Mouse (Mus musculus) adrenal gland, adult 18-20 months (tissue): ENCODE data around the gene Cradd. TPM values are rescaled to one million over a fixed set of nuclear protein-coding genes. Genes with fewer than 3 reads are reported as not detected.

Source experiments
- DNase-seq, 2 experiments: peaks; one replicate each; pipeline ENCODE4 v3.0.0; 2021 to 2022; ENCODE audit warnings: low spot score in 2 of 2
- total RNA-seq, 2 experiments: library from RNA; stranded (reverse); gene quantifications; 1 replicate in 1 of 2; 2 replicates in 1 of 2; pipeline ENCODE4 v1.2.3; 2021

Gene Cradd
- total RNA-seq, 2 experiments from 2014 or later, result 5.4 to 7.3 TPM

DNA sequence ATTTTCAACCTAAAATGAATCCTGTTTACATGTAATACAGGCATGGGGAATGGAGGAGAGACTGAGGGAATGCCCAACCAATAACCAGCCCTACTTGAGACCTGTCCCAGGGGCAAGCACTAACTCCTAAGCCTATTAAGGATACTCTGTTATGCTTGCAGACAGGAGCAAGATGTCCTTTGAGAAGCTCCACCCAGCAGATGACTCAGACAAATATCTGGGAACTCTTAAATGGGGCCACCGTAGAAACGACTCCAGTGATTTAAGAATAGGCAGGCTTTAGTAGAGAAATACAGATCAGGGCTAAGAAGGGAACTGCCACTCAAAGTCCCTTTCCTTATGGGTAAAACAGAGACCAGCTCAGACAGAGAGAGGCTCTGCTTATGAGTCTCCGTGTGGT lies 182.9 kb downstream of the Cradd start:
- DNase-seq, result no peak

DNA sequence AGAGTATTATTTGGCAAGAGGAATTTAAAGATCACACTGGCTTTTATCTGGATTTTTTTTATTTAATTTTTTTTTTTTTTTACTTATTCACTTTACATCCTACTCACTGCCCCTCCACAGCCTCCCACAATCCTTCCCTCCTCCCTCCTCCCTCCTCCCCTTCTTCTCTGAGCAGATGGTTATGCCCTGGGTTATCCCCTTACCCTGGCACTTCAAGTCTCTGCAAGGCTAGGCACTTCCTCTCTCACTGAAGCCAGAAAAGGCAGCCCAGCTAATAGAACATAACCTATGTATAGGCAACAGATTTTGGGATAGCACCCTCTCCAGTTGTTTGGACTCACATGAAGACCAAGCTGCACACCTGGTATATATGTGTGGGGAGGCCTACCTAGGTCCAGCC lies 183.7 kb downstream of the Cradd start:
- DNase-seq, result no peak

DNA sequence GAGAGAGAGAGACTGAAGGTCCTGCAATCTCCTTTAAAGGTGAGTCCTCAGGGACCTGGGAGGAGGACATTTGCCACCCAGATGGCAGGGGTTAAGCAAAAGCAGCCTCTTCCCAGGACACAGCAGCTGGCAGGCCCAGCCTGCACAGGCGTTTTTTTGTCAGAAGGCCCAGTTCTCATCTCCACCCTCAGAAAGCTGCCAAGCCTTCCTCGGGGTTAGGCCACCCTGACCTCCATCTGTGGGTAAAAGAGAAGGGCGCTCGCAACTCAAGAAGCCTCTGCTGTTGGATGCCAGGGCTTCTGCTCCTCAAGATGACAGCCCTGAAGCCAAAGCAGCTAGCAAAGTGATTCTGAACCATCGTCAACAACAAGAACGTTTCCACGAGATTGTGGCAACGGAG lies 184.3 kb downstream of the Cradd start:
- DNase-seq, result no peak

DNA sequence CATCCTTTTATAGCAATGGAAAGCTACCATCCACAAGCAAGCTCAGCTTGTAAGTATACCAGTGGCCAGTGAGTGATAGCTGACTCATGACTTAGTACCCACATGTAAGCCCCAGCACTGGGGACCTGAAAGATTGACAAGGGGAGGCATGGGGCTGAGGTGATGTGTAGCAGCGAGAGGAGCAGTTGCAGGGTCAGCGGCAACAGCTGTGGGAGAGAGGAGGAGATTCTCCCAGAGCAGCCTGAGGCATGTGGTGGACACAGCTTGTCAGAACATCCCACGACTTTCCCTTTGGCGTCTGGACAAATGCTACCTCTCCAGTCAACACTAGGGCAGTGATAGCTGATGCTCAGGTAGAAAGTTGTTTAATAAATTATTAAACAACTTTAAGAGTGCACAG lies 190.9 kb downstream of the Cradd start:
- DNase-seq, result no peak

Other genes with a start within 250 kb of the Cradd start
- 10 to 100 TPM; 11.1 to 20.0 TPM for gene Socs2, start 93.0 kb upstream of the Cradd start, total RNA-seq
- gene Mrpl42, start 177.8 kb upstream of the Cradd start, total RNA-seq, result 100 to 1,000 TPM; 123 to 155 TPM
- gene Ube2n, start 191.0 kb upstream of the Cradd start, total RNA-seq, result 100 to 1,000 TPM; 138 to 139 TPM
- gene Nudt4, start 240.0 kb upstream of the Cradd start, total RNA-seq, result 100 to 1,000 TPM; 138 to 187 TPM